ENCODE assay signal across 7 mouse cellular contexts in genomic region chr2:118902051-118903025, GRCm38 (mm10). TPM values are rescaled to one million over a fixed set of nuclear protein-coding genes. Genes with fewer than 3 reads are reported as not detected.
DNase-seq lines count a peak whose midpoint lies in the region; ATAC-seq and TF ChIP-seq lines count a peak whose summit lies in the region.

No protein-coding gene starts in this region.

- peak overlapping the region; percentile 80 for H3K27ac ChIP-seq in embryonic facial prominence, embryonic 15.5 days (replicated peaks)
- H3K27ac ChIP-seq in limb, embryonic 11.5 days (replicated peaks; ENCODE audit: low read depth, low read length), result no peak overlapping the region
- H3K27ac ChIP-seq in midbrain, embryonic 11.5 days (ENCODE audit: low read depth, low read length), result peak overlapping the region; percentile 74; the same call in 1 of the 2 replicates
- H3K27ac ChIP-seq in stomach, embryonic 15.5 days, result peak overlapping the region; percentile 70

- peaks cover 13% of the 10 kb centered on the region; the same call in 1 of the 2 replicates for H3K27me3 ChIP-seq in G1E (ENCODE audit: insufficient read depth, low read length)
- H3K27me3 ChIP-seq in embryonic facial prominence, embryonic 15.5 days, result peaks cover 33% of the 10 kb centered on the region
- H3K27me3 ChIP-seq in limb, embryonic 11.5 days (ENCODE audit: control insufficient read depth, insufficient read depth, low read length), result peaks cover 42% of the 10 kb centered on the region
- H3K27me3 ChIP-seq in midbrain, embryonic 11.5 days (ENCODE audit: control insufficient read depth, insufficient read depth, low read length), result peaks cover 30% of the 10 kb centered on the region
- peaks cover 32% of the 10 kb centered on the region for H3K27me3 ChIP-seq in stomach, embryonic 15.5 days (replicated peaks)

- ATAC-seq in G1E (ENCODE audit: extremely low read depth, insufficient number of reproducible peaks, low FRiP score, poor library complexity, severe bottlenecking), result no peak
- ATAC-seq in embryonic facial prominence, embryonic 15.5 days (ENCODE audit: insufficient number of reproducible peaks, low FRiP score, low TSS enrichment, low read depth), result no peak
- no peak for ATAC-seq in limb, embryonic 11.5 days (ENCODE audit: insufficient number of reproducible peaks, low FRiP score, low TSS enrichment, low read depth)
- peak; percentile 35 for ATAC-seq in midbrain, embryonic 11.5 days (ENCODE audit: low FRiP score)
- peak; percentile 28 for ATAC-seq in stomach, embryonic 15.5 days (ENCODE audit: insufficient read depth, low FRiP score, low read depth)

- peaks cover 86% of the 10 kb centered on the region for H3K4me1 ChIP-seq in G1E (ENCODE audit: insufficient read depth, low read depth, low read length)
- peaks cover 37% of the 10 kb centered on the region for H3K4me1 ChIP-seq in embryonic facial prominence, embryonic 15.5 days
- H3K4me1 ChIP-seq in limb, embryonic 11.5 days (ENCODE audit: control insufficient read depth, insufficient read depth, low read length), result peaks cover 31% of the 10 kb centered on the region
- H3K4me1 ChIP-seq in midbrain, embryonic 11.5 days (ENCODE audit: control insufficient read depth, insufficient read depth, low read length), result peaks cover 26% of the 10 kb centered on the region
- H3K4me1 ChIP-seq in stomach, embryonic 15.5 days, result peaks cover 30% of the 10 kb centered on the region

- H3K36me3 ChIP-seq in G1E (replicated peaks), result peaks cover 37% of the 10 kb centered on the region
- H3K36me3 ChIP-seq in embryonic facial prominence, embryonic 15.5 days, result no peaks in the 10 kb centered on the region
- H3K36me3 ChIP-seq in limb, embryonic 11.5 days (ENCODE audit: control insufficient read depth, insufficient read depth, low read length), result no peaks in the 10 kb centered on the region
- H3K36me3 ChIP-seq in midbrain, embryonic 11.5 days (ENCODE audit: control insufficient read depth, insufficient read depth, low read length), result no peaks in the 10 kb centered on the region
- no peaks in the 10 kb centered on the region for H3K36me3 ChIP-seq in stomach, embryonic 15.5 days

- peak overlapping the region; percentile 92 for H3K4me3 ChIP-seq in G1E (ENCODE audit: low read depth, low read length)
- H3K4me3 ChIP-seq in embryonic facial prominence, embryonic 15.5 days (replicated peaks), result peak overlapping the region; percentile 88
- H3K4me3 ChIP-seq in limb, embryonic 11.5 days (ENCODE audit: low read depth, low read length), result peak overlapping the region; percentile 84
- H3K4me3 ChIP-seq in midbrain, embryonic 11.5 days (ENCODE audit: low read depth, low read length), result peak overlapping the region; percentile 97
- peak overlapping the region; percentile 94 for H3K4me3 ChIP-seq in stomach, embryonic 15.5 days (replicated peaks)

- peak; percentile 58 for DNase-seq in G1E (ENCODE audit: low spot score)
- peak; percentile 66 for DNase-seq in adrenal gland, adult 8-10 months
- DNase-seq in heart, postnatal 36 days, result peak; percentile 55 to 65
- peak; percentile 75 for DNase-seq in limb, embryonic 11.5 days (ENCODE audit: low spot score)
- DNase-seq in midbrain, embryonic 11.5 days (ENCODE audit: low spot score, missing footprints), result peak; percentile 94

- peak overlapping the region; percentile 74 for H3K9ac ChIP-seq in embryonic facial prominence, embryonic 15.5 days
- H3K9ac ChIP-seq in limb, embryonic 11.5 days (ENCODE audit: low read length), result peak overlapping the region; percentile 74
- peak overlapping the region; percentile 83 for H3K9ac ChIP-seq in midbrain, embryonic 11.5 days (ENCODE audit: low read length)
- H3K9ac ChIP-seq in stomach, embryonic 15.5 days, result peak overlapping the region; percentile 82

- intact Hi-C loops in heart, postnatal 36 days (cut with DNase I), result loop anchor here (1.0 to 10.0 kb wide), 2 partner anchors 24 to 282 kb away; partner anchors contain the start of gene Chst14

- TF ChIP-seq CTCF in G1E (IDR thresholded peaks at IDR 0.05; ENCODE audit: low read depth, low read length), result no peak

- no peaks in the 10 kb centered on the region for H3K9me3 ChIP-seq in G1E (replicated peaks)
- no peaks in the 10 kb centered on the region for H3K9me3 ChIP-seq in embryonic facial prominence, embryonic 15.5 days (replicated peaks)
- H3K9me3 ChIP-seq in limb, embryonic 11.5 days (ENCODE audit: control insufficient read depth, low read length), result no peaks in the 10 kb centered on the region
- no peaks in the 10 kb centered on the region for H3K9me3 ChIP-seq in midbrain, embryonic 11.5 days (ENCODE audit: control insufficient read depth, low read length)
- no peaks in the 10 kb centered on the region for H3K9me3 ChIP-seq in stomach, embryonic 15.5 days

- H3K4me2 ChIP-seq in embryonic facial prominence, embryonic 15.5 days (replicated peaks), result peak overlapping the region; percentile 99
- peak overlapping the region; percentile 99 for H3K4me2 ChIP-seq in limb, embryonic 11.5 days (ENCODE audit: low read depth, severe bottlenecking)
- peak overlapping the region; percentile 95 for H3K4me2 ChIP-seq in midbrain, embryonic 11.5 days
- H3K4me2 ChIP-seq in stomach, embryonic 15.5 days, result peak overlapping the region; percentile 97

- under 1% methylated on average over 93 of the region's 106 CpGs for whole genome bisulfite sequencing in embryonic facial prominence, embryonic 15.5 days
- WGBS in limb, embryonic 11.5 days, result under 1% methylated on average over 79 of the region's 106 CpGs
- WGBS in midbrain, embryonic 11.5 days, result under 1% methylated on average over 84 of the region's 106 CpGs
- 2% methylated on average over 67 of the region's 106 CpGs for WGBS in stomach, embryonic 15.5 days

RNA-seq across cellular contexts. Expression of gene Bahd1, which starts 2.2 kb away (rescaled TPM):
- total RNA-seq in G1E (2014; fragmentation: Nextera tagmentation) (38.2 and 53.9 TPM in 2 replicates), G1E (2017) (11.0 and 12.5 TPM in 2 replicates)
- 135 and 153 TPM in 2 replicates for polyA plus RNA-seq in G1E (2012)
- 10 to 100 TPM; 51.1 to 62.8 (median 59.2) TPM for total RNA-seq in adrenal gland, adult 8-10 months (2022)
- 5.9 and 7.0 TPM in 2 replicates for polyA plus RNA-seq in embryonic facial prominence, embryonic 15.5 days (2015; fragmentation: Nextera tagmentation; extraction: Ambion mirVana)
- 10 to 100 TPM; 18.6 TPM for total RNA-seq in heart, postnatal 36 days (2021)
- polyA plus RNA-seq in limb, embryonic 11.5 days (2014; fragmentation: Nextera tagmentation; extraction: Ambion mirVana), result 0.84 and 0.91 TPM in 2 replicates
- polyA plus RNA-seq in midbrain, embryonic 11.5 days (2014; fragmentation: Nextera tagmentation; extraction: Ambion mirVana), result 1.4 and 1.5 TPM in 2 replicates
- polyA plus RNA-seq in stomach, embryonic 15.5 days (2015; fragmentation: Nextera tagmentation; extraction: Ambion mirVana), result 5.7 TPM in 2 replicates

RNA-seq across cellular contexts. Expression of gene Chst14, which starts 24.0 kb away (rescaled TPM):
- total RNA-seq in G1E (2014; fragmentation: Nextera tagmentation) (2.5 and 4.3 TPM in 2 replicates), G1E (2017) (1.2 and 1.3 TPM in 2 replicates)
- polyA plus RNA-seq in G1E (2012), result 4.9 and 7.0 TPM in 2 replicates
- total RNA-seq in adrenal gland, adult 8-10 months (2022), result 10 to 100 TPM; 13.5 to 19.7 (median 16.7) TPM
- polyA plus RNA-seq in embryonic facial prominence, embryonic 15.5 days (2015; fragmentation: Nextera tagmentation; extraction: Ambion mirVana), result 49.0 and 50.4 TPM in 2 replicates
- total RNA-seq in heart, postnatal 36 days (2021), result 1 to 10 TPM; 9.1 to 9.3 TPM
- polyA plus RNA-seq in limb, embryonic 11.5 days (2014; fragmentation: Nextera tagmentation; extraction: Ambion mirVana), result 34.9 and 35.5 TPM in 2 replicates
- polyA plus RNA-seq in midbrain, embryonic 11.5 days (2014; fragmentation: Nextera tagmentation; extraction: Ambion mirVana), result 17.3 and 19.2 TPM in 2 replicates
- polyA plus RNA-seq in stomach, embryonic 15.5 days (2015; fragmentation: Nextera tagmentation; extraction: Ambion mirVana), result 26.3 and 26.9 TPM in 2 replicates

RNA-seq across cellular contexts. Expression of gene Ivd, which starts 40.6 kb away (rescaled TPM):
- 13.4 and 18.5 TPM in 2 replicates for total RNA-seq in G1E (2014; fragmentation: Nextera tagmentation)
- 22.2 and 25.4 TPM in 2 replicates for total RNA-seq in G1E (2017)
- polyA plus RNA-seq in G1E (2012), result 11.4 and 11.5 TPM in 2 replicates
- 100 to 1,000 TPM; 250 to 438 (median 309) TPM for total RNA-seq in adrenal gland, adult 8-10 months (2022)
- polyA plus RNA-seq in embryonic facial prominence, embryonic 15.5 days (2015; fragmentation: Nextera tagmentation; extraction: Ambion mirVana), result 65.9 and 69.2 TPM in 2 replicates
- 100 to 1,000 TPM; 340 to 367 TPM for total RNA-seq in heart, postnatal 36 days (2021)
- 75.1 and 75.4 TPM in 2 replicates for polyA plus RNA-seq in limb, embryonic 11.5 days (2014; fragmentation: Nextera tagmentation; extraction: Ambion mirVana)
- 40.5 and 44.4 TPM in 2 replicates for polyA plus RNA-seq in midbrain, embryonic 11.5 days (2014; fragmentation: Nextera tagmentation; extraction: Ambion mirVana)
- polyA plus RNA-seq in stomach, embryonic 15.5 days (2015; fragmentation: Nextera tagmentation; extraction: Ambion mirVana), result 55.1 and 58.9 TPM in 2 replicates

Comparison
In these comparisons a context has a peak if more than half of its experiments do, and no peak if none do; other contexts are left out.
1. ATAC-seq: peak in midbrain, embryonic 11.5 days (single experiment) and stomach, embryonic 15.5 days (single experiment); none in G1E (single experiment), embryonic facial prominence, embryonic 15.5 days (single experiment) and limb, embryonic 11.5 days (single experiment).
2. RNA of gene Bahd1, which starts 2.2 kb away (polyA plus RNA-seq): 135 to 153 TPM in G1E; 5.9 to 7.0 TPM in embryonic facial prominence, embryonic 15.5 days, 5.7 TPM in stomach, embryonic 15.5 days, 1.4 to 1.5 TPM in midbrain, embryonic 11.5 days and 0.84 to 0.91 TPM in limb, embryonic 11.5 days; every median in the first group is over 10 times any median in the second.
3. Peak in every context shown above with its lines, with median percentiles within 50 percentile points of each other: DNase-seq, H3K4me3 ChIP-seq, H3K4me2 ChIP-seq and H3K9ac ChIP-seq.